Mouse (Mus musculus) liver, embryonic 14.5 days (tissue): ENCODE measurements around the gene AI413582.

ENCODE experiments used
- CTCF ChIP-seq: IDR thresholded peaks from 2 replicates; pipeline ENCODE4 v1.5.1; 2016; ENCODE audit warnings: antibody characterized with exemption, low read depth, control low read depth
- EP300 ChIP-seq: IDR thresholded peaks from 2 replicates; pipeline ENCODE4 v1.6.1; 2016; ENCODE audit warnings: antibody characterized with exemption, low read depth

DNA sequence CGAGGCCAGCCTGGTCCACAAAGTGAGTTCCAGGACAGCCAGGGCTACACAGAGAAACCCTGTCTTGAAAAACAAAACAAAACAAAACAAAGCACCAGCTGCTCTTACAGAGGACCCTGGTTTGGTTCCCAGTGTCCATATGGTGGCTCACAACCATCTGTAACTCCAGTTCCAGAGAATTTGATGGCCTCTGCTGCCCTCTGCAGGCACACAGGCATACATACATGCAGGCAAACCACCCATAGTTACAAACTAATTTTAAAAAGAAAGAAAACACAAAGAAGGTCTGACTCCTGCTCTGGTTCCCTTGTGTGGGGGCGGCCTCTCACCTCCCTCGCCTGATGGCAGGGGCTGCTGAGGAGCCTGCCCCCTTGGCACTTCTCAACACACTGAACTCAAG, 32.2 kb downstream of the AI413582 start:
- TF ChIP-seq CTCF (peak; percentile 55), EP300 (no peak)
